Mouse (Mus musculus) E14TG2a.4 (cell line): Measurements from ENCODE around the gene Tbc1d22a.

Source experiments
- CTCF ChIP-seq: conservative IDR thresholded peaks from 2 replicates; pipeline ENCODE4 v1.5.1; 2014; ENCODE audit warnings: low read length
- NANOG ChIP-seq: IDR thresholded peaks from 2 replicates; pipeline ENCODE4 v1.6.1; 2014; ENCODE audit warnings: borderline replicate concordance, low read length, mixed read lengths
- POU5F1 ChIP-seq: IDR thresholded peaks from 2 replicates; pipeline ENCODE4 v1.6.1; 2014; ENCODE audit warnings: low read length, borderline replicate concordance

DNA sequence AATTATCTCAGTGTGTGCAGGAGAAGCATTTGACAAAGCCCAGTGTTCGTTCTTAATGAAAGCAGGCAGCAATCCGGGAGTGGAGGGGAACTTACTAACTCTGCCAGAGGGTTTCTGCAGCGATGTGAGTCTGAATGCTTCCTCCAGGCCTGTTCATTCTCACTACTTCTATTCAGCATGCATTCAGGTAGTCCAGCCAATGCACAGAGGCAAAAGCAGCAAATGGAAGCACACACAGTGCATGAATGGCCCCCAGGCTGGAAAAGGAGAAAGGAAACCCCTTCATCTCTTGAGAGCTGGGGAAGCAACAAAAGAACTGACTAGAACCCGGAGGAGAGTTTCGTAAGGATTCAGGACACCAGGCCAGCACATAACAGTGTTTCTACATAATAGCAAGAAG, 169.0 kb downstream of the Tbc1d22a start:
- TF ChIP-seq CTCF (no peak), POU5F1 (no peak), NANOG (no peak)
